Mouse (Mus musculus) myocyte (in vitro differentiated cells): Measurements from ENCODE around the gene Rbm17. TPM values are rescaled to one million over a fixed set of nuclear protein-coding genes. Genes with fewer than 3 reads are reported as not detected.
"Not testable (repeated sequence)": the region's sequence is repeated elsewhere in the genome, so short reads cannot be mapped to it uniquely, and the experiment has no call there.

ENCODE experiments used
- H3K27me3 ChIP-seq: one replicate; pipeline ENCODE4 v1.6.1; 2011; ENCODE audit not compliant: control insufficient read depth, insufficient read depth, insufficient read length
- H3K36me3 ChIP-seq: one replicate; pipeline ENCODE4 v1.6.1; 2011; ENCODE audit not compliant: control insufficient read depth, insufficient read depth
- H3K4me2 ChIP-seq: one replicate; pipeline ENCODE4 v1.6.1; 2011; ENCODE audit warnings: low read depth, control low read depth
- H3K4me3 ChIP-seq: one replicate; pipeline ENCODE4 v1.5.1; 2011; ENCODE audit warnings: mild to moderate bottlenecking, control low read depth, moderate library complexity
- H3K79me2 ChIP-seq: one replicate; pipeline ENCODE4 v1.6.1; 2011; ENCODE audit not compliant: control insufficient read depth, insufficient read depth
- H3ac ChIP-seq: one replicate; pipeline ENCODE4 v1.6.1; 2011; ENCODE audit not compliant: control insufficient read depth, insufficient read length
- CEBPB ChIP-seq: IDR thresholded peaks from 2 replicates; pipeline ENCODE4 v1.6.1; 2011; ENCODE audit warnings: mild to moderate bottlenecking, moderate library complexity; ENCODE audit not compliant: poor library complexity, insufficient read depth, severe bottlenecking
- E2F4 ChIP-seq: IDR thresholded peaks from one replicate; pipeline ENCODE4 v1.6.1; 2011; ENCODE audit warnings: mild to moderate bottlenecking, control low read depth, moderate library complexity; ENCODE audit not compliant: insufficient read depth
- MAX ChIP-seq: IDR thresholded peaks from one replicate; pipeline ENCODE4 v1.6.1; 2011; ENCODE audit warnings: low read depth, mild to moderate bottlenecking, control low read depth
- MYOD1 ChIP-seq, 3 experiments: IDR thresholded peaks; one replicate each; pipeline ENCODE4 v1.6.1; 2011; ENCODE audit warnings: control low read depth in 2 of 3, low read depth in 2 of 3, mild to moderate bottlenecking in 2 of 3, moderate library complexity in 1 of 3; ENCODE audit not compliant: insufficient read length in 2 of 3, control insufficient read depth in 1 of 3
- MYOG ChIP-seq, 3 experiments: IDR thresholded peaks; one replicate each; pipeline ENCODE4 v1.6.1; 2011; ENCODE audit warnings: control low read depth in 2 of 3, low read depth in 2 of 3, mild to moderate bottlenecking in 2 of 3; ENCODE audit not compliant: insufficient read length in 2 of 3, control insufficient read depth in 1 of 3, insufficient read depth in 1 of 3
- POLR2A ChIP-seq: IDR thresholded peaks from one replicate; pipeline ENCODE4 v1.6.1; 2011; ENCODE audit warnings: low read depth, mild to moderate bottlenecking, control low read depth, moderate library complexity; ENCODE audit not compliant: insufficient read length
- POLR2AphosphoS2 ChIP-seq: IDR thresholded peaks from one replicate; pipeline ENCODE4 v1.6.1; 2011; ENCODE audit warnings: low read depth, control low read depth; ENCODE audit not compliant: insufficient read length
- REST ChIP-seq: IDR thresholded peaks from one replicate; pipeline ENCODE4 v1.6.1; 2011; ENCODE audit warnings: mild to moderate bottlenecking, control low read depth, moderate library complexity; ENCODE audit not compliant: insufficient read depth, insufficient read length
- SRF ChIP-seq: IDR thresholded peaks from one replicate; pipeline ENCODE4 v1.6.1; 2011; ENCODE audit warnings: low read depth; ENCODE audit not compliant: control insufficient read depth, insufficient read length
- TCF12 ChIP-seq: IDR thresholded peaks from one replicate; pipeline ENCODE4 v1.6.1; 2011; ENCODE audit warnings: mild to moderate bottlenecking, control low read depth; ENCODE audit not compliant: poor library complexity, insufficient read depth, severe bottlenecking
- TCF3 ChIP-seq: IDR thresholded peaks from one replicate; pipeline ENCODE4 v1.6.1; 2011; ENCODE audit warnings: low read depth, control low read depth; ENCODE audit not compliant: insufficient read length
- USF1 ChIP-seq: IDR thresholded peaks from one replicate; pipeline ENCODE4 v1.6.1; 2011; ENCODE audit warnings: low read depth, mild to moderate bottlenecking, control low read depth, moderate library complexity
- polyA plus RNA-seq: library from polyadenylated mRNA; unstranded; fragments of >200 nt; fragmentation: generic; extraction: Trizol; gene quantifications from one replicate; pipeline ENCODE4 v1.2.1, GENCODE M21; 2012; ENCODE audit warnings: missing spikeins

Rbm17 gene
- polyA plus RNA-seq, 1 experiment, result 86.4 TPM

- H3K36me3 ChIP-seq, result no peaks in the 10 kb centered on the region
- no peaks in the 10 kb centered on the region for H3K27me3 ChIP-seq
- no peak overlapping the region for H3K4me3 ChIP-seq
Observed at GRCm38 (mm10) chr2:11545380-11545779, 58.6 kb downstream of the Rbm17 start.

GRCm38 (mm10) chr2:11544342-11544741 lies 59.6 kb downstream of the Rbm17 start:
- H3K27me3 ChIP-seq, result no peaks in the 10 kb centered on the region
- H3K79me2 ChIP-seq, result no peaks in the 10 kb centered on the region
- no peak overlapping the region for H3K4me2 ChIP-seq
- TF ChIP-seq CEBPB, result no peak
- no peak for TF ChIP-seq POLR2AphosphoS2
- TF ChIP-seq SRF, result no peak
- TF ChIP-seq REST, result no peak
- TF ChIP-seq TCF3, result no peak
- TF ChIP-seq POLR2A, result no peak
- no peak for TF ChIP-seq MAX
- TF ChIP-seq TCF12, result no peak
- no peak for TF ChIP-seq MYOD1 (IDR thresholded peaks at IDR 0.05; ENCODE audit: control insufficient read depth in 1 of 3, insufficient read length in 2 of 3, low read depth in 2 of 3)
- TF ChIP-seq E2F4, result no peak
- TF ChIP-seq USF1, result no peak
- TF ChIP-seq MYOG (IDR thresholded peaks at IDR 0.05; ENCODE audit: control insufficient read depth in 1 of 3, insufficient read depth in 1 of 3, insufficient read length in 2 of 3, low read depth in 2 of 3), result no peak
- no peak overlapping the region for H3K4me3 ChIP-seq
- no peak overlapping the region for H3ac ChIP-seq
- no peaks in the 10 kb centered on the region for H3K36me3 ChIP-seq

More at GRCm38 (mm10) chr2:11545380-11545779, 58.6 kb downstream of the Rbm17 start:
- Histone ChIP-seq H3K4me2 (no peak overlapping the region), H3ac (no peak overlapping the region), H3K79me2 (no peaks in the 10 kb centered on the region)
- no peak for TF ChIP-seq TCF3
- no peak for TF ChIP-seq CEBPB
- TF ChIP-seq MYOD1 (IDR thresholded peaks at IDR 0.05; ENCODE audit: control insufficient read depth in 1 of 3, insufficient read length in 2 of 3, low read depth in 2 of 3), result no peak
- TF ChIP-seq TCF12, result no peak
- no peak for TF ChIP-seq E2F4
- no peak for TF ChIP-seq MYOG (IDR thresholded peaks at IDR 0.05; ENCODE audit: control insufficient read depth in 1 of 3, insufficient read depth in 1 of 3, insufficient read length in 2 of 3, low read depth in 2 of 3)

GRCm38 (mm10) chr2:11543158-11543557 lies 60.8 kb downstream of the Rbm17 start:
- Histone ChIP-seq H3K4me3 (no peak overlapping the region), H3ac (no peak overlapping the region)
- no peak for TF ChIP-seq REST
- no peak for TF ChIP-seq E2F4
- no peak for TF ChIP-seq POLR2A
- no peak for TF ChIP-seq USF1
- TF ChIP-seq CEBPB, result no peak
- TF ChIP-seq MYOG (IDR thresholded peaks at IDR 0.05; ENCODE audit: control insufficient read depth in 1 of 3, insufficient read depth in 1 of 3, insufficient read length in 2 of 3, low read depth in 2 of 3), result no peak
- TF ChIP-seq MYOD1 (IDR thresholded peaks at IDR 0.05; ENCODE audit: control insufficient read depth in 1 of 3, insufficient read length in 2 of 3, low read depth in 2 of 3), result no peak
- no peak for TF ChIP-seq TCF3
- TF ChIP-seq POLR2AphosphoS2, result no peak
- no peak for TF ChIP-seq MAX
- no peak for TF ChIP-seq TCF12
- TF ChIP-seq SRF, result no peak

GRCm38 (mm10) chr2:11542640-11543039 lies 61.3 kb downstream of the Rbm17 start:
- no peak overlapping the region for H3K4me3 ChIP-seq
- no peak overlapping the region for H3ac ChIP-seq
- H3K79me2 ChIP-seq, result no peaks in the 10 kb centered on the region
- TF ChIP-seq SRF (no peak), REST (no peak), MAX (no peak), E2F4 (no peak), USF1 (no peak), TCF3 (no peak), MYOD1 (IDR thresholded peaks at IDR 0.05; ENCODE audit: control insufficient read depth in 1 of 3, insufficient read length in 2 of 3, low read depth in 2 of 3) (no peak), CEBPB (no peak), POLR2AphosphoS2 (no peak), MYOG (IDR thresholded peaks at IDR 0.05; ENCODE audit: control insufficient read depth in 1 of 3, insufficient read depth in 1 of 3, insufficient read length in 2 of 3, low read depth in 2 of 3) (no peak), TCF12 (no peak), POLR2A (no peak)
- no peaks in the 10 kb centered on the region for H3K36me3 ChIP-seq
- no peaks in the 10 kb centered on the region for H3K27me3 ChIP-seq
- H3K4me2 ChIP-seq, result no peak overlapping the region

More at GRCm38 (mm10) chr2:11543158-11543557, 60.8 kb downstream of the Rbm17 start:
- Histone ChIP-seq H3K79me2 (no peaks in the 10 kb centered on the region), H3K27me3 (no peaks in the 10 kb centered on the region), H3K36me3 (no peaks in the 10 kb centered on the region), H3K4me2 (no peak overlapping the region)

GRCm38 (mm10) chr2:11542121-11542520 lies 61.8 kb downstream of the Rbm17 start:
- TF ChIP-seq SRF (no peak), REST (no peak), TCF3 (no peak), MYOD1 (IDR thresholded peaks at IDR 0.05; ENCODE audit: control insufficient read depth in 1 of 3, insufficient read length in 2 of 3, low read depth in 2 of 3) (no peak), MYOG (IDR thresholded peaks at IDR 0.05; ENCODE audit: control insufficient read depth in 1 of 3, insufficient read depth in 1 of 3, insufficient read length in 2 of 3, low read depth in 2 of 3) (no peak), E2F4 (no peak), MAX (no peak), TCF12 (no peak), USF1 (no peak), POLR2AphosphoS2 (no peak), POLR2A (no peak), CEBPB (no peak)
- Histone ChIP-seq H3K79me2 (no peaks in the 10 kb centered on the region), H3K36me3 (no peaks in the 10 kb centered on the region), H3K4me3 (no peak overlapping the region), H3ac (no peak overlapping the region), H3K4me2 (no peak overlapping the region), H3K27me3 (no peaks in the 10 kb centered on the region)

GRCm38 (mm10) chr2:11541528-11541927 lies 62.4 kb downstream of the Rbm17 start:
- not testable (repeated sequence) for H3ac ChIP-seq, H3K4me3 ChIP-seq, H3K36me3 ChIP-seq, H3K27me3 ChIP-seq, H3K4me2 ChIP-seq, H3K79me2 ChIP-seq
